Mouse (Mus musculus): ENCODE data around the gene Cyb5rl. TPM values are rescaled to one million over a fixed set of nuclear protein-coding genes. Genes with fewer than 3 reads are reported as not detected.

Gene Cyb5rl
- polyA plus RNA-seq, 1 experiment = 18.0 TPM

GRCm38 (mm10) chr4:107061560-107061959 is 5.2 kb upstream of the Cyb5rl start:
- DNase-seq (ENCODE audit: low spot score) = no peak

- DNase-seq (ENCODE audit: low spot score) = no peak
These were observed 3.6 kb upstream of the Cyb5rl start for GRCm38 (mm10) chr4:107063214-107063613.

- no peak for DNase-seq (ENCODE audit: low spot score)
These were observed 2.2 kb upstream of the Cyb5rl start for GRCm38 (mm10) chr4:107064394-107065098.

GRCm38 (mm10) chr4:107067151-107067840 is 508 bp downstream of the Cyb5rl start:
- DNase-seq (ENCODE audit: low spot score) = no peak

GRCm38 (mm10) chr4:107072343-107072742 is 5.6 kb downstream of the Cyb5rl start:
- DNase-seq (ENCODE audit: low spot score) = no peak

GRCm38 (mm10) chr4:107075456-107075855 is 8.7 kb downstream of the Cyb5rl start:
- no peak for DNase-seq (ENCODE audit: low spot score)

- DNase-seq (ENCODE audit: low spot score) = no peak
These were observed 12.1 kb downstream of the Cyb5rl start for GRCm38 (mm10) chr4:107078894-107079293.

- DNase-seq (ENCODE audit: low spot score) = no peak
These were observed 12.9 kb downstream of the Cyb5rl start for GRCm38 (mm10) chr4:107079716-107080115.

GRCm38 (mm10) chr4:107082185-107082584 is 15.4 kb downstream of the Cyb5rl start:
- no peak for DNase-seq (ENCODE audit: low spot score)

GRCm38 (mm10) chr4:107083126-107083525 is 16.3 kb downstream of the Cyb5rl start:
- no peak for DNase-seq (ENCODE audit: low spot score)

- DNase-seq (ENCODE audit: low spot score) = no peak
These were observed 17.6 kb downstream of the Cyb5rl start for GRCm38 (mm10) chr4:107084343-107084742.

- no peak for DNase-seq (ENCODE audit: low spot score)
These were observed 18.1 kb downstream of the Cyb5rl start for GRCm38 (mm10) chr4:107084858-107085257.

- no peak for DNase-seq (ENCODE audit: low spot score)
These were observed 24.9 kb downstream of the Cyb5rl start for GRCm38 (mm10) chr4:107091696-107092095.

- DNase-seq (ENCODE audit: low spot score) = no peak
These were observed 27.8 kb downstream of the Cyb5rl start for GRCm38 (mm10) chr4:107094484-107095187.

GRCm38 (mm10) chr4:107096043-107096442 is 29.3 kb downstream of the Cyb5rl start:
- DNase-seq (ENCODE audit: low spot score) = no peak

- DNase-seq (ENCODE audit: low spot score) = no peak
These were observed 30.1 kb downstream of the Cyb5rl start, which contains the start of gene Cdcp2 for GRCm38 (mm10) chr4:107096841-107097373. Gene Cdcp2 (plus strand): TSS chr4:107096891.

- no peak for DNase-seq (ENCODE audit: low spot score)
These were observed 31.1 kb downstream of the Cyb5rl start for GRCm38 (mm10) chr4:107097871-107098270.

GRCm38 (mm10) chr4:107098375-107098774 is 31.6 kb downstream of the Cyb5rl start:
- no peak for DNase-seq (ENCODE audit: low spot score)

GRCm38 (mm10) chr4:107098791-107099525 is 32.2 kb downstream of the Cyb5rl start:
- DNase-seq (ENCODE audit: low spot score) = no peak

GRCm38 (mm10) chr4:107102220-107102619 is 35.4 kb downstream of the Cyb5rl start:
- no peak for DNase-seq (ENCODE audit: low spot score)

GRCm38 (mm10) chr4:107106777-107107176 is 40.0 kb downstream of the Cyb5rl start:
- no peak for DNase-seq (ENCODE audit: low spot score)

- DNase-seq (ENCODE audit: low spot score) = no peak
These were observed 41.5 kb downstream of the Cyb5rl start for GRCm38 (mm10) chr4:107108291-107108731.

All from urinary bladder, adult 2 months (tissue).